Mouse (Mus musculus) spleen, adult 10 weeks (tissue): ENCODE results near the gene Gabrg3. TPM values are rescaled to one million over a fixed set of nuclear protein-coding genes. Genes with fewer than 3 reads are reported as not detected.

Experiments used
- polyA plus RNA-seq: library from polyadenylated mRNA; stranded (reverse); fragments of 350-450 nt; fragmentation: Illumina TruSeq; extraction: RNeasy Lipid Tissue Mini Kit (QIAGEN cat#74804); gene quantifications from one replicate; pipeline ENCODE4 v1.2.3, GENCODE M21; 2015; ENCODE audit warnings: low replicate concordance; ENCODE audit not compliant: insufficient read depth

Gabrg3 gene
- polyA plus RNA-seq, result not detected

DNA sequence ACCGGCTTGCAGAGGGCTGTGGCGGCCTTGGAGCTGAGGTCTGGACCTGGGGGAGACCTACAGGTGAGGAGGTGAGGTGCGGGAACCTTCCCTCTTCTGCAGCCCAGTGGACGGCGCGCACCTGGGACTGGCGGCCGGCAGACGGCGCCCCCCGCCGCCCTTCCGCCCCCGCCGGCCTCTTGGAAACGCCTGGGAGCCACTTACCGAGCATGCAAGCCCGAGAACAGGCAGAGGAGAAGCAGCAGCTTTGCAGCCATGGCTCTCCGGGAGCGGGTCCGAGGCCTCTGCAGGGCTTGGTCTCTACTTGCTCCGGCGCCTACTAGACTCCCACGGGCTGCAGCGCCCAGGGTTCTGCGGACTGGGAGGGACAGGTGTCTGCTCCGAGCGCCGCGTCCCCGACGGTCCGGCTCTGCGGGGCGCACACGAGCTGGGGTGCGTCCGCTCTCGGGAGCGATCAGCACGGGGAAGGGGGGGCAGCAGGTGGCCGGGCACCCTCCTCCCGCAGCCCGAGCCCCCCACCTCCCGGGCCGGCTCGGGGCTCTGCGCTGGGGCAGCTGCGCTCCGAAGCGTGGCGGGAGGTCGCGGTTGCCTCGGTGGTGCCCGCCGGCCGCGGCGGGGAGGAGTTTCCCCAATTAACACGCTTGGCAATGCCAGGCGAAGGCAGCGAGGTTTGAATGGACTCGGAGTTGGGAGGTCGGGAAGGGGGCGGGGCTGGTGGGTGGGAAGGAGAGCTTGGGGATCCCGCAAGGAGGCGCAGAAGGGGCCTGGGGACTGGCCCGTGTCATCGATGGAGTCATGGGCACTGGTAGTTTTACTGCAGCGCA, at the start of gene Gabrg3:
TSS of gene Gabrg3 (minus strand) at position 672 of the 824 bp plus-strand sequence.

DNA sequence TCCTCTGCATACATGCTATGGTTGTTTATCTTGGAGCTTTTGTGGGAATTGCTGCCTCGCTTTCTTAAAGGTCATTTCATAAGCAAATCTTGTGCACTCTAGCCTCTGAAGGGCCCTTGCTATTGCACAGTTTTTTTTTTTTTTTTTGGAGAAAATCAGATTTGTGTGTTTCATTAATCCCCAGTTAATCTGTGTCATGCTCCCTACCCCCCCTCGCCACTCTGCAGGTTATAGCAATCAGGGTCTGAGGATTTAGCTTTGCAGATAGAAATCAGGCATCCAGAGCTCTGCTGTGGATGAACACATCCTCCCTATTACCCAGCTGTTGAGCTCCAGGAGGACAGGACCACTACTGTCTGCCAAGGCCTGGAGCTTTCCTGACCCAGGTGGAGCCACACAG, 32.4 kb upstream of the Gabrg3 start, which contains the start of gene Gabrb3:
TSS of gene Gabrb3 (plus strand) at position 301 of the 400 bp plus-strand sequence.

Other genes with a start within 250 kb of the Gabrg3 start
- not detected for gene Gabrb3, start 32.5 kb upstream of the Gabrg3 start, polyA plus RNA-seq
- not detected for gene Gabra5, start 122.9 kb upstream of the Gabrg3 start, polyA plus RNA-seq